Mouse (Mus musculus): ENCODE data around the gene Trpv2. TPM values are rescaled to one million over a fixed set of nuclear protein-coding genes. Genes with fewer than 3 reads are reported as not detected.

Gene Trpv2
- total RNA-seq, 2 experiments from 2014 or later, result 16.6 to 18.7 TPM

GRCm38 (mm10) chr11:62598571-62598970, 24.3 kb downstream of the Trpv2 start:
- no peak for DNase-seq (ENCODE audit: low spot score in 2 of 2)
- intact Hi-C loops (cut with DNase I), result no loop called here

DNA sequence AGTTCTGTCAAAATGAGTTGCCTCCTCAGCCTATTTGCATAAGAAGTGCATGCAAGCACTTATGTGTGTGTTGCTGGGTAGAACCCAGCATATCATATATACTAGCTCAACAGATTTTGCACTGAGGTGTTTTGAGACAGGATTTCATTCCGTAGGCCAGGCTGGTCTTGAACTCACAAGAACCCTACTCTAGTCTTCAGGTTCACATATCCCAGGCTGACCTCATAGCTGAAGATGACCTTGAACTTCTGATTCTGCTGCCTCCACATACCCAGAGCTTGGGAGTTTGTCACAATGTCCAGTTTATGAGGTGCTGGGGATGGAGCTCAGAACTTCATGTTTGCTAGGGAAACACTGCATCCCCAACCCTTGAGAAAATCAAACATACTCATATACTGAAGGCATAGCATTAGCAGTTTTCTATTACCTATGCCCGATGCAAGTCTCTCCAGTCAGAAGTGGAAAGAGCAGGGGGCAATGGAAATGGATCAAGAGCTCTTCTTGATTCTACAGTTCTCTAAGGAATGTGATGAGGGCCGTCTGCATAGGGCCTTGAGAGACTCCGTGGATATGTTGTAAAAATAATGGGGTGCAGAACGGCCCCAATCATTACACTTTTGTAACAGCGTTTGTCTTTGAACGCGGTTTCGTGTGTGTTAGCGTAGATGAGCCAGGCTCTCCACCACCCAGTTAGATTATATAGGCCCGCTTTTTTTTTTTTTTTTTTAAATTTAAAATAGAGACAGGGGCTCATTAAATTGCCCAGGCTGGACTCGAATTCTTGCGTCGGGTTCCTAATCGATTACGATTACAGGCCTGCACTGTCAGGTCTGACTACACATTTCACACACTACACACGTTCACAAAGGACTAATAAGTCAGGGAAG, 27.7 kb downstream of the Trpv2 start:
- no peak for DNase-seq (ENCODE audit: low spot score in 2 of 2)
- intact Hi-C loops (cut with DNase I), result loop anchor here (1.0 kb wide), 1 partner anchor 51 kb away; the partner anchor contains the start of gene Ubb

GRCm38 (mm10) chr11:62602619-62603311, 28.5 kb downstream of the Trpv2 start:
- peak; percentile 97 to 99 for DNase-seq (ENCODE audit: low spot score in 2 of 2)
- intact Hi-C loops (cut with DNase I), result loop anchor here (1.0 kb wide), 1 partner anchor 51 kb away; the partner anchor contains the start of gene Ubb

GRCm38 (mm10) chr11:62603312-62604056, 29.2 kb downstream of the Trpv2 start:
- intact Hi-C loops (cut with DNase I), result no loop called here
- peak in 1 of 2 experiments; percentile 34 for DNase-seq (ENCODE audit: low spot score in 2 of 2)

GRCm38 (mm10) chr11:62604123-62604706, 29.9 kb downstream of the Trpv2 start:
- intact Hi-C loops (cut with DNase I), result no loop called here
- no peak for DNase-seq (ENCODE audit: low spot score in 2 of 2)

- no peak for DNase-seq (ENCODE audit: low spot score in 2 of 2)
- intact Hi-C loops (cut with DNase I), result no loop called here
Observed at GRCm38 (mm10) chr11:62604886-62605618, 30.8 kb downstream of the Trpv2 start.

DNA sequence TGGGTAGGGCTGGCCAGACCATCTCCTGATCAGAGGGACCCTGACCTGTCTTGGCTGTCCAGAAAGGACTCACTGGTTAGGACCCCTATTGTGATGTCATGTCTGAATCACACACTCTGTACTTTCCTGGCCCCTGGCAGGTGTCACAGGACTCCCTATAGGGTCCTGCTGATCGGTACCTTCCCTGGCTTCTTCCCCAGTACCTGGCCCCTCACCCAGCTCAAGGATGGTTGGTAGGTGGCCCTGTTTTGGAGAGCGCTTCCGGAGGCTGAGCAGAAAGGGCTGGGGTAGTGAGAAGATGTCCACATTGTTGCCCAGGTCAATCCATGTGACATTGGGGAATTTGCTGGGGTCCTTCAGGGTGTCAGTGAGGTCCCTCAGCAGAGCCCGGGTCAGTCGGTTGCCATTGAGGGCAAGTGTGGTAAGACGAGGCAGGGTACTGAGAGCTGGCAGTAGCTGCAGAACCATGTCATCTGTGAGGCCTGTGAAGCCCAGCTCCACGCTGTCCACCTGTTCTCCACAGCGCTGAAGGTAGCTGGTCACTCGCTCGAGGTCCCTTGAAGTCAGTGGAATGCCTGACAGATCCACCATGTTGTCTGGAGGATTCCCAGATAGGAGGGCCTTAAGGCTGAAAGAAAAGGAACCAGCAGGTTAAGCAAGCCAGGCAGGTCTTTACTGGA, 31.5 kb downstream of the Trpv2 start:
- no peak for DNase-seq (ENCODE audit: low spot score in 2 of 2)
- intact Hi-C loops (cut with DNase I), result no loop called here

DNA sequence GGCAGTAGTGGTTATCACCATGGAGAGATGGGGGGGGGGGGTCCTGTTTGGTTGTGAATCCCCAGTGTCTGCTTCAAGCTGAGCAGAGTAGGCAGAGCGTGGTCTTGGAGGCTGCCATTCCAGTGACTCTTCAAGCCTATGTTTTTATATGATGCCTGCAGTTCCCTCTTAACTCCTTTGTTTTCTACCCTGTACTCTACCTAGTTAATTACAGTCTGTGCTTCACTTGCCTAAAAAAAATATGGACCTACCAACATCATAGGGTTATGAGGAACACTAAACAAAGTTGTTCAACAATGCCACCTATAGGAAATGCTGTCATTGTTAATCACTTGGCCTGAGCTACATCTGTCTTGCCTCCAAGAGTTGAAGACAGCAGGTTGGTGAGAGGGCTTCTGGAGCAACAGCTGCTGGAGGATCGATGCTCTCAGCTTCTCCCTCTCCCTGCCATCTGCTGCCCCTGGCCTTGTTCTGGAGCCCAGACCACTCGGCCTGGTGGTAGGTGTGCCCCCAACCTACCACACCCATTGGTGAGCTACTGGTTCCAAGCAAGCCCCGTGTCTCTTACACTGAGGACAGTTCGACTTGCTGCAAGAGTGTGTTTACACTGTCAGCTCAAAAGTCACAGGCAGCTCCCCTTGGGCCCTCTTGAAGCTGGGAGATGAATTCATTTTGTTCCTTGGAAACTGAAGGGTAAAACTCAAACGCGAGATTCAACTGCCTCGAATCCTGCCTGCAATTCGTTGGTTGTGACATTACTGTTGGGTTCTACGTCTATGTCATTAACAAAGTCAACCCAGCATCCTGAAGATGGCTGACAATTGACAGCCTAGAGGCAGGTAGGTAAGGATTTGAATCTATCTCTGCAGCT, 32.2 kb downstream of the Trpv2 start:
- no peak for DNase-seq (ENCODE audit: low spot score in 2 of 2)
- intact Hi-C loops (cut with DNase I), result no loop called here

DNA sequence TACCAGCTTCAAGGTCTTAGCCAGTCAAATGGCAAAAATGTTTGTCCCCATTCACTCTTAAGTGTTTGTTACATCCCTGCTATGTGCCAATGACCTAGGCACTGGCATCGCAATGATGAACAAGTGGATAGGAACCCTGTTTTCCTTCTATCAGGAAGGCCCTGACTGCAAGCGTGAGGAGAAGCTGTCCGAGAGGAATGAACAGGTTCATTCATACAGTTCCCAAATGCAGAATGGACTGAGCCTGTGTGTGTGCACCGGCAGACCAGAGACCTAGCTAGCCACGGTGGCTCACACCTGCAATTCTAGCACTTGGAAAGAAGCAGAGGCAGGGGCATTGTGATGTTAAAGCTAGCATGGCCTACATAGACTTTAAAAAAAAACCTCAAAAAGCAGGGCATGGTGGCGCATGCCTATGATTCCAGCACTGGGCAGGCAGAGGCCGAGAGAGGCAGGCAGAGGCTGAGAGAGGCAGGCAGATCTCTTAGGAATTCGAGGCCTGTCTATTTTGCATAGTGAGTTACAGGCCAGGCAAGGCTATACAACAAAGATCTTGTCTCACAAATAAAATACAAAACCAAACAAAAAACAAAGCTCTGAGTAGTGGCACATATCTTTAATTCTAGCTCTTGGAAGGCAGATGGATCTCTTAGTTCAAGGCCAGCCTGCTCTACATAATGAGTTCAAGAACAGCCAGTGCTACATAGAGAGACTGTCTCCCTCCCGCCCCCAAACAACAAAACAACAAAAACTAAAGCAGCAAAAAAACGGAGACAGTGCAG, 33.1 kb downstream of the Trpv2 start:
- intact Hi-C loops (cut with DNase I), result no loop called here
- no peak for DNase-seq (ENCODE audit: low spot score in 2 of 2)

- no peak for DNase-seq (ENCODE audit: low spot score in 2 of 2)
- intact Hi-C loops (cut with DNase I), result no loop called here
Observed at GRCm38 (mm10) chr11:62607952-62608201, 33.6 kb downstream of the Trpv2 start.

- intact Hi-C loops (cut with DNase I), result no loop called here
- DNase-seq (ENCODE audit: low spot score in 2 of 2), result no peak
Observed at GRCm38 (mm10) chr11:62608826-62609675, 34.8 kb downstream of the Trpv2 start.

GRCm38 (mm10) chr11:62610304-62610703, 36.0 kb downstream of the Trpv2 start:
- DNase-seq (ENCODE audit: low spot score in 2 of 2), result no peak
- intact Hi-C loops (cut with DNase I), result no loop called here

DNA sequence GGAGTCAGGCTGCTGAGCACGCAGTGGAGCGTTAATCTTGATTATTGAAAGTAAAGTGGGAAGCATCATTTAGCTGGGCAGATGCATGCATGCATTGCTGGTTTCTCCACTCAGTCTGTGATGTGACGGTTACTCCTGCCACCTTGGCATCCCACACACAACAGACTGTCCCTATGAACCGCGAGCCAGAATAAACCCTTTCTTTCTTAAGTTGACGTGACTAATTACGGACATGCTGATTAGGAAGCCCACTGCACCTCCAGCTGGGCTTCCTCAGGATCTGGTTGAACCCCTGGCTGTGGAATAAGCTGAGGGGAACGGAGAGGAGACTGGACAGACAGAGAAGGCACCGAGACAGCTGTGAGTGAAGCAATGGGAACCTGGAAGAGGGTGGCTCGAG, 38.3 kb downstream of the Trpv2 start:
- DNase-seq (ENCODE audit: low spot score in 2 of 2), result no peak
- intact Hi-C loops (cut with DNase I), result loop anchor here (1.0 to 2.0 kb wide), 2 partner anchors 36 to 63 kb away; partner anchors contain the start of genes Lrrc75a and Mmgt2

DNA sequence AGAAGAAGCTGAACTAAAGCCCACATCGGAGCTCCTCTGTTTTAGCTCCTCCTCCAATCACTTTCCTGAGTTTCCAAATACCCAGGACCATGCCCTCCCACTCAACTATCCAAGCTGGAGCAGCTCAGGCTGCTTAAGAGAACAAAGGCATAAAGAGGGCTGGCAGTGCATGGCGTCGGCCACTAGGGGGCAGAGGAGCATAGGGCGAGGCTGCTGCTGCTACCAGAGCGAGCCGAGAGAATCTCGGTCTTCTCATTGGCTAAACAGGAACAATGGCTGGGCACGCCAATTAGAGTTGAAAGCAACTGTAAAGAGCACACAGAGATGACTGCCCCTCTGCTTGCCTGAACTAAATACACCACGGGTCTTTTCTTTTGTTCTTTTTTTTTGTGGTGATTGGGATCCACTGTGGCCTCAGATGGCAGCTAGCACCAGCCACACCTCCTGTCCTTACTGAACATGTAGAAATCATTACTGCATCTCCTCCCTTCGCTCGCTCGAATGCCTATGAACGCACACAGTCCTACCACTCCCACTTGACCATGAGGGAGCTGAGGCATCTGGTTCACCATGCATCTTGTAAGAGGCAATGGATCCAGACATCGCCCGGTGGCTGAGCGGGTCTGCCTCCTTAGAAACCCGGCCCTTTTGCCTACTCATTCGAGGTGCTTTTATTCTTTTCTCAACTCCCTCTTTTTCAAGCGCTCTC, 39.5 kb downstream of the Trpv2 start:
- intact Hi-C loops (cut with DNase I), result loop anchor here (1.0 to 2.0 kb wide), 2 partner anchors 35 to 61 kb away; partner anchors contain the start of genes Lrrc75a and Mmgt2
- peak; percentile 90 to 96 for DNase-seq (ENCODE audit: low spot score in 2 of 2)

- intact Hi-C loops (cut with DNase I), result no loop called here
Observed at GRCm38 (mm10) chr11:62614876-62615410, 40.7 kb downstream of the Trpv2 start.

More at GRCm38 (mm10) chr11:62614876-62615410, 40.7 kb downstream of the Trpv2 start:
- DNase-seq (ENCODE audit: low spot score in 2 of 2), result no peak

Measured in left cerebral cortex, postnatal 25 days (tissue).